Mouse (Mus musculus) myocyte (in vitro differentiated cells): ENCODE measurements at regions not wholly inside any gene's neighbourhood (a gene's known extent, or its start where the extent isn't known, plus 50 kb on each side); places are given as distances from the start of the nearest gene placed in this dataset.

Source experiments
- CEBPB ChIP-seq: IDR thresholded peaks from 2 replicates; pipeline ENCODE4 v1.6.1; 2011; ENCODE audit warnings: mild to moderate bottlenecking, moderate library complexity; ENCODE audit not compliant: poor library complexity, insufficient read depth, severe bottlenecking
- E2F4 ChIP-seq: IDR thresholded peaks from one replicate; pipeline ENCODE4 v1.6.1; 2011; ENCODE audit warnings: mild to moderate bottlenecking, control low read depth, moderate library complexity; ENCODE audit not compliant: insufficient read depth
- MAX ChIP-seq: IDR thresholded peaks from one replicate; pipeline ENCODE4 v1.6.1; 2011; ENCODE audit warnings: low read depth, mild to moderate bottlenecking, control low read depth
- MYOD1 ChIP-seq, 3 experiments: IDR thresholded peaks; one replicate each; pipeline ENCODE4 v1.6.1; 2011; ENCODE audit warnings: control low read depth in 2 of 3, low read depth in 2 of 3, mild to moderate bottlenecking in 2 of 3, moderate library complexity in 1 of 3; ENCODE audit not compliant: insufficient read length in 2 of 3, control insufficient read depth in 1 of 3
- MYOG ChIP-seq, 3 experiments: IDR thresholded peaks; one replicate each; pipeline ENCODE4 v1.6.1; 2011; ENCODE audit warnings: control low read depth in 2 of 3, low read depth in 2 of 3, mild to moderate bottlenecking in 2 of 3; ENCODE audit not compliant: insufficient read length in 2 of 3, control insufficient read depth in 1 of 3, insufficient read depth in 1 of 3
- POLR2A ChIP-seq: IDR thresholded peaks from one replicate; pipeline ENCODE4 v1.6.1; 2011; ENCODE audit warnings: low read depth, mild to moderate bottlenecking, control low read depth, moderate library complexity; ENCODE audit not compliant: insufficient read length
- POLR2AphosphoS2 ChIP-seq: IDR thresholded peaks from one replicate; pipeline ENCODE4 v1.6.1; 2011; ENCODE audit warnings: low read depth, control low read depth; ENCODE audit not compliant: insufficient read length
- REST ChIP-seq: IDR thresholded peaks from one replicate; pipeline ENCODE4 v1.6.1; 2011; ENCODE audit warnings: mild to moderate bottlenecking, control low read depth, moderate library complexity; ENCODE audit not compliant: insufficient read depth, insufficient read length
- SRF ChIP-seq: IDR thresholded peaks from one replicate; pipeline ENCODE4 v1.6.1; 2011; ENCODE audit warnings: low read depth; ENCODE audit not compliant: control insufficient read depth, insufficient read length
- TCF12 ChIP-seq: IDR thresholded peaks from one replicate; pipeline ENCODE4 v1.6.1; 2011; ENCODE audit warnings: mild to moderate bottlenecking, control low read depth; ENCODE audit not compliant: poor library complexity, insufficient read depth, severe bottlenecking
- TCF3 ChIP-seq: IDR thresholded peaks from one replicate; pipeline ENCODE4 v1.6.1; 2011; ENCODE audit warnings: low read depth, control low read depth; ENCODE audit not compliant: insufficient read length
- USF1 ChIP-seq: IDR thresholded peaks from one replicate; pipeline ENCODE4 v1.6.1; 2011; ENCODE audit warnings: low read depth, mild to moderate bottlenecking, control low read depth, moderate library complexity

DNA sequence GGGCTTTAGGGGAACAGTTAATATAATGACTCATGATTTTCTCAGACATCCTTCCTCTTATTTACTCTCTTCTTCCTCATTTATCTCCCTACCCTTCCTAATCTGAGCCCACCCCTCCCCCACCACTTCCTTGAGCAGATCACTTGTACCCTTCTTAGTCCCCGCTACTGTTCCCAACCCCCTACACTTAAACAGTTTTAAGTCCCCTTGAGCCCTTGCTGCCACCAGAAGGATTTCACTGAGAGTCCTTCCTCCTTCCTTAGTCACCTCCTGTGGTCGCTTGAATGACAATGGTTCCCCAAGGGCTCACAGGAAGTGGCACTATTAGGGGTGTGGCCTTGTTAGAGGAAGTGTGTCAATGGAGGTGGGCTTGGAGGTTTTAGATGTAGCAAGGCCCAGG lies 50.7 kb upstream of the Gramd1b start:
- no peak for TF ChIP-seq POLR2A
- no peak for TF ChIP-seq E2F4
- TF ChIP-seq MAX, result no peak
- TF ChIP-seq USF1, result no peak
- no peak for TF ChIP-seq CEBPB
- TF ChIP-seq TCF12, result no peak
- no peak for TF ChIP-seq POLR2AphosphoS2
- no peak for TF ChIP-seq REST
- TF ChIP-seq MYOG (IDR thresholded peaks at IDR 0.05; ENCODE audit: control insufficient read depth in 1 of 3, insufficient read depth in 1 of 3, insufficient read length in 2 of 3, low read depth in 2 of 3), result no peak
- TF ChIP-seq SRF, result no peak
- no peak for TF ChIP-seq MYOD1 (IDR thresholded peaks at IDR 0.05; ENCODE audit: control insufficient read depth in 1 of 3, insufficient read length in 2 of 3, low read depth in 2 of 3)
- no peak for TF ChIP-seq TCF3
